Mouse (Mus musculus): ENCODE results near the gene Fgfr2. TPM values are rescaled to one million over a fixed set of nuclear protein-coding genes. Genes with fewer than 3 reads are reported as not detected.
A peak's percentile ranks its signal among the peaks of the same experiment; 100 is the strongest.

The Fgfr2 gene
- polyA plus RNA-seq, 1 experiment, result 14.8 TPM

- WGBS, result 75% methylated on average over 5 of the region's 5 CpGs
- Histone ChIP-seq H3K36me3 (ENCODE audit: control insufficient read depth, insufficient read depth, low read length) (no peaks in the 10 kb centered on the region), H3K4me1 (ENCODE audit: control insufficient read depth, insufficient read depth, low read length) (no peaks in the 10 kb centered on the region), H3K4me3 (ENCODE audit: insufficient read depth, low read depth, low read length) (no peak overlapping the region), H3K27me3 (replicated peaks; ENCODE audit: control insufficient read depth, insufficient read depth, low read length) (no peaks in the 10 kb centered on the region), H3K27ac (ENCODE audit: insufficient read depth, low read depth, low read length) (no peak overlapping the region)
- DNase-seq, result no peak
- no peak for TF ChIP-seq CTCF (conservative IDR thresholded peaks at IDR 0.05; ENCODE audit: insufficient read depth, insufficient read length, low read depth, low read length)
- TF ChIP-seq POLR2A (IDR thresholded peaks at IDR 0.05; ENCODE audit: low read depth, low read length), result no peak
These were observed 2135.0 kb downstream of the Fgfr2 start for GRCm38 (mm10) chr7:130988146-130988545.

- no peak for DNase-seq
These were observed 2137.4 kb downstream of the Fgfr2 start for GRCm38 (mm10) chr7:130985716-130986115.

DNA sequence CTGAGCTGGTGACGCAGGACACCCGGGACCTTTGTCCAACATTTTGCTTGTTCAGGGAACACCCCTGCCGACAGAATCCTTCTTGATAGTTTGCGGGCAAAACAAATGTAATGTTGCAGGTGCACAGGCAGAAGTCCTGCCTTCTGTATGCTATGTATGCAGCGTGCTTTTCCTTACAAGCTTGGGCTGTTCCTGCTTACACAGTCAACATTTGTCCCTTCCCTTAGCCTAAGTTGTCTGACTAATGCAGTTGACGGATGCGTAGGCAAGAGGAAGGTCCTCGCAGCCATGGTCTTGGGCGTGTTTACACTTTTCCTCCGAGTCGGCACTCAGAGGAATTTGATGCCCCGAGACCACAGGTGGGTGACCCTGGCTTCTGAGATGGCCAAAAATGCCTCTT lies 2138.0 kb downstream of the Fgfr2 start:
- no peak for DNase-seq
- WGBS, result 72% methylated on average over 12 of the region's 12 CpGs
- TF ChIP-seq POLR2A (IDR thresholded peaks at IDR 0.05; ENCODE audit: low read depth, low read length), result no peak
- TF ChIP-seq CTCF (conservative IDR thresholded peaks at IDR 0.05; ENCODE audit: insufficient read depth, insufficient read length, low read depth, low read length), result no peak
- H3K27ac ChIP-seq (ENCODE audit: insufficient read depth, low read depth, low read length), result no peak overlapping the region
- H3K4me3 ChIP-seq (ENCODE audit: insufficient read depth, low read depth, low read length), result no peak overlapping the region
- H3K36me3 ChIP-seq (ENCODE audit: control insufficient read depth, insufficient read depth, low read length), result no peaks in the 10 kb centered on the region
- no peaks in the 10 kb centered on the region for H3K27me3 ChIP-seq (replicated peaks; ENCODE audit: control insufficient read depth, insufficient read depth, low read length)
- no peaks in the 10 kb centered on the region for H3K4me1 ChIP-seq (ENCODE audit: control insufficient read depth, insufficient read depth, low read length)

More at GRCm38 (mm10) chr7:130985716-130986115, 2137.4 kb downstream of the Fgfr2 start:
- H3K27ac ChIP-seq (ENCODE audit: insufficient read depth, low read depth, low read length), result no peak overlapping the region
- TF ChIP-seq CTCF (conservative IDR thresholded peaks at IDR 0.05; ENCODE audit: insufficient read depth, insufficient read length, low read depth, low read length) (no peak), POLR2A (IDR thresholded peaks at IDR 0.05; ENCODE audit: low read depth, low read length) (no peak)
- H3K4me1 ChIP-seq (ENCODE audit: control insufficient read depth, insufficient read depth, low read length), result no peaks in the 10 kb centered on the region
- WGBS, result 86% methylated on average over 3 of the region's 3 CpGs
- H3K36me3 ChIP-seq (ENCODE audit: control insufficient read depth, insufficient read depth, low read length), result no peaks in the 10 kb centered on the region
- no peaks in the 10 kb centered on the region for H3K27me3 ChIP-seq (replicated peaks; ENCODE audit: control insufficient read depth, insufficient read depth, low read length)
- no peak overlapping the region for H3K4me3 ChIP-seq (ENCODE audit: insufficient read depth, low read depth, low read length)

DNA sequence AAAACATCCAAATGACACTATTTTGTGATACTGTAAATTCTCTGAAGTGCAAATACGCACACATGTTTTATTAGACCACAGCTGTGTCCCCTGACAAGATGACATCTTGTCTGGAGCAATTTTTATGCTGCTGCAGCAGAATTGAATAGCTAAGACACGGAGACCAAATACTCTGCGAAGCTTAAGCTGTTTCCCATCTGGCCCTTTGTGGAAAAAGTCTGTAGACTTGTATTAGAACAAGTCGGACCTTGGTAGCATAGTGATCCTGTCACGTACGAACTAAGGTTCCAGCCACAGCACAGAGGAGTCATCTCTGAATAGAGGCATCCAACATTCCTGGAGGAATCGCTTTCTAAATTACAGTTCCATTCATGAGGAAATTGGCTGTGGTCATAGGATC lies 2138.9 kb downstream of the Fgfr2 start:
- no peak for DNase-seq
- no peaks in the 10 kb centered on the region for H3K36me3 ChIP-seq (ENCODE audit: control insufficient read depth, insufficient read depth, low read length)
- H3K27ac ChIP-seq (ENCODE audit: insufficient read depth, low read depth, low read length), result no peak overlapping the region
- no peaks in the 10 kb centered on the region for H3K4me1 ChIP-seq (ENCODE audit: control insufficient read depth, insufficient read depth, low read length)
- no peaks in the 10 kb centered on the region for H3K27me3 ChIP-seq (replicated peaks; ENCODE audit: control insufficient read depth, insufficient read depth, low read length)
- H3K4me3 ChIP-seq (ENCODE audit: insufficient read depth, low read depth, low read length), result no peak overlapping the region
- 79% methylated on average over 7 of the region's 7 CpGs for WGBS
- no peak for TF ChIP-seq POLR2A (IDR thresholded peaks at IDR 0.05; ENCODE audit: low read depth, low read length)
- TF ChIP-seq CTCF (conservative IDR thresholded peaks at IDR 0.05; ENCODE audit: insufficient read depth, insufficient read length, low read depth, low read length), result no peak

- no peak for DNase-seq
- WGBS, result 74% methylated on average over 3 of the region's 3 CpGs
- Histone ChIP-seq H3K36me3 (ENCODE audit: control insufficient read depth, insufficient read depth, low read length) (no peaks in the 10 kb centered on the region), H3K27me3 (replicated peaks; ENCODE audit: control insufficient read depth, insufficient read depth, low read length) (no peaks in the 10 kb centered on the region), H3K27ac (ENCODE audit: insufficient read depth, low read depth, low read length) (no peak overlapping the region), H3K4me1 (ENCODE audit: control insufficient read depth, insufficient read depth, low read length) (no peaks in the 10 kb centered on the region), H3K4me3 (ENCODE audit: insufficient read depth, low read depth, low read length) (no peak overlapping the region)
- TF ChIP-seq CTCF (conservative IDR thresholded peaks at IDR 0.05; ENCODE audit: insufficient read depth, insufficient read length, low read depth, low read length), result no peak
- no peak for TF ChIP-seq POLR2A (IDR thresholded peaks at IDR 0.05; ENCODE audit: low read depth, low read length)
These were observed 2140.3 kb downstream of the Fgfr2 start for GRCm38 (mm10) chr7:130982881-130983280.

DNA sequence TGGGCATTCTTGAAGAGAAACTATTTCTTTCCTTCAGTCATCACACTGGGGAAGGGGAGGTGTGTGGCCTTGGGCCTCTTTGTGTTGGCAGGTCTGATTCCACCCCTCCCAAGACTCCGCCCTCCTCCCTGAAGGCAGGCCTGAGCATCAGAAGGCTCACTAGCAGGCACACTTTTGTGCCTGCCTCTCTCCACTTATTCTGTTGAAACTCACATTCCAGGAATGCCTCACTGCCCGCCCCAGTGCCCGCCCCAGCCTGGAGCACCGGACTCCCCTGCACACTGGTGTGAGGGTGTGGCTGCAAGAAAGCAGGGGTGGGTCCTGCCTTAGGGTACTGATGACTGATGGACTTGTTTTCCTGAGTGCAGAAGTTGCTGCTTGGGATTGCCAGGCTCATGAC lies 2140.8 kb downstream of the Fgfr2 start:
- TF ChIP-seq CTCF (conservative IDR thresholded peaks at IDR 0.05; ENCODE audit: insufficient read depth, insufficient read length, low read depth, low read length), result no peak
- TF ChIP-seq POLR2A (IDR thresholded peaks at IDR 0.05; ENCODE audit: low read depth, low read length), result no peak
- Histone ChIP-seq H3K4me3 (ENCODE audit: insufficient read depth, low read depth, low read length) (no peak overlapping the region), H3K4me1 (ENCODE audit: control insufficient read depth, insufficient read depth, low read length) (no peaks in the 10 kb centered on the region), H3K27ac (ENCODE audit: insufficient read depth, low read depth, low read length) (no peak overlapping the region), H3K36me3 (ENCODE audit: control insufficient read depth, insufficient read depth, low read length) (no peaks in the 10 kb centered on the region), H3K27me3 (replicated peaks; ENCODE audit: control insufficient read depth, insufficient read depth, low read length) (no peaks in the 10 kb centered on the region)
- WGBS, result 45% methylated on average over 4 of the region's 4 CpGs
- DNase-seq, result peak; percentile 48

- TF ChIP-seq POLR2A (IDR thresholded peaks at IDR 0.05; ENCODE audit: low read depth, low read length), result no peak
- TF ChIP-seq CTCF (conservative IDR thresholded peaks at IDR 0.05; ENCODE audit: insufficient read depth, insufficient read length, low read depth, low read length), result no peak
- Histone ChIP-seq H3K4me1 (ENCODE audit: control insufficient read depth, insufficient read depth, low read length) (no peaks in the 10 kb centered on the region), H3K27ac (ENCODE audit: insufficient read depth, low read depth, low read length) (no peak overlapping the region), H3K4me3 (ENCODE audit: insufficient read depth, low read depth, low read length) (no peak overlapping the region), H3K36me3 (ENCODE audit: control insufficient read depth, insufficient read depth, low read length) (no peaks in the 10 kb centered on the region), H3K27me3 (replicated peaks; ENCODE audit: control insufficient read depth, insufficient read depth, low read length) (no peaks in the 10 kb centered on the region)
- DNase-seq, result no peak
- 95% methylated on average over 5 of the region's 5 CpGs for WGBS
These were observed 2143.0 kb downstream of the Fgfr2 start for GRCm38 (mm10) chr7:130980130-130980529.

GRCm38 (mm10) chr7:130978545-130978944 lies 2144.6 kb downstream of the Fgfr2 start:
- Histone ChIP-seq H3K4me3 (ENCODE audit: insufficient read depth, low read depth, low read length) (no peak overlapping the region), H3K36me3 (ENCODE audit: control insufficient read depth, insufficient read depth, low read length) (no peaks in the 10 kb centered on the region), H3K27ac (ENCODE audit: insufficient read depth, low read depth, low read length) (no peak overlapping the region), H3K27me3 (replicated peaks; ENCODE audit: control insufficient read depth, insufficient read depth, low read length) (no peaks in the 10 kb centered on the region), H3K4me1 (ENCODE audit: control insufficient read depth, insufficient read depth, low read length) (no peaks in the 10 kb centered on the region)
- WGBS, result 46% methylated on average over 1 of the region's 1 CpGs
- TF ChIP-seq POLR2A (IDR thresholded peaks at IDR 0.05; ENCODE audit: low read depth, low read length) (no peak), CTCF (conservative IDR thresholded peaks at IDR 0.05; ENCODE audit: insufficient read depth, insufficient read length, low read depth, low read length) (no peak)
- DNase-seq, result no peak

Data from kidney, adult 2 months (tissue).